Mouse (Mus musculus): ENCODE results near the gene Mosmo.

Gene Mosmo

DNA sequence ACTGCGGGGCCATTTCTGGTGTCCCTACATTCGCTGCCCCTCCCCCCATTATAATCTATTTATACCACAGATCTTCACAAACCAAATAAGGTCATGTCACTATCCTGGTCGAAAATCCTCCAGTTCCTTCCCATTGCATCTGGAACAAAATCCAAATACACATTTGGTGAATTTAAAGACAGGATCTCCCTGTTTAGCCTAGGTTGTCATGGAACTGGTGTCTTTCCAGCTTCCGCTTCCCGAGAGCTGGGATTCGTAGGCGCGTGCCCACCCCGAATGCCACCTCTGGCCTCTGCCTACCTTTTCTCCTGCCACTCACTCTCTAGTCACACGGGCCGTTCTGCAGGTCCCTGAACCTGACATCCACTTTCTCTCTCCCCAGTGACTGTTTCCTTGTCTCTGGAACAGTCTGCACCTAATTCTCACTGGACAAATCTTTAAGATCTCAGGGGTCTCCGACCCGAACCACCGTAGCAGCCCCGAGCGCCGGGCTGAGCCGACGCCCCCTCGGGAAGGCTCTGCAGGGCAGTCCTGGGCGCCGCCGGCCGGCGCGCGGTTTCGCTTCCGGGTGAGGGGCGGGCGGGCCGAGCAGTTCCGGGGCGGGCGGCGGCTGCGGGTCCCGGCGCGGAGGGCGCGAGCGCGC, at the start of gene Mosmo:
Gene Mosmo (plus strand): TSS at position 618 of the 643 bp plus-strand sequence.
- peak; percentile 83 for DNase-seq (ENCODE audit: extremely low read depth, insufficient read length, low spot score)

DNA sequence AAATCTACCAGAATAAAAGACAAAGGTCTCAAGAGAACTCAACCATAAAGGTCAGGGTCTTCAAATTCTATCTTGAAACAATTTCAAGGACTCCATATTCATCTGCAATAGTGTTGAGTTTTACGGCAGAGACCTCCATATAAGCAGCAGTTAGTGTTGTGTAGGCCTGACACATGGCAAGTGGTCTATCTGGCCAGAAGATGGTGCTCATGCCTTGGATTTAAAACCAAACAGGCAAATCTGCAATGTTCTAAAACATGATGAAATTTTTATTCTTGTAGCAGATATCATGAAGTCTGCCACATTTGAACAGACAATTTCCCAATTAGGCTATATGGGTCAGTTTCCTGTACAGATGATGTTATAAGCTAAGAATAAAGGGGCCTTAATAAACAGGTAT, 44.9 kb upstream of the Mosmo start:
- no peak for DNase-seq (ENCODE audit: extremely low read depth, insufficient read length, low spot score)

DNA sequence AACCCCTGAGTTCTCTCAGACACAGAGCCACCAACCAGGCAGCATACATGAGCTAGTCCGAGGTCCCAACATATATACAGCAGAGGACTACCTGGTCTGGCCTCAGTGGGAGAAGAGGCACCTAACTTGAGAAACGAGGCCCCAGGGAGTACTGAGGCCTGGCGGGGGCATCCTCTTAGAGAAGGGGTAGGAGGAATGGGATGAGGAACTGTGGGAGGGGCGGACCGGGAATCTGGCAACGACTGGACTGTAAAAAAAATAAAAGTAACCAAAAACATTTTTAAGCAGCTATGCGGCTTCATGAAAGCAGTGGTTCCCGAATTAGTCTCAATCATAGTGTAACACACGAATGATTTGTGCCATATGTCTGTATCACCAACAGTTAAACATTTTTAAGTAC, 43.1 kb upstream of the Mosmo start:
- DNase-seq (ENCODE audit: extremely low read depth, insufficient read length, low spot score) = peak; percentile 12

DNA sequence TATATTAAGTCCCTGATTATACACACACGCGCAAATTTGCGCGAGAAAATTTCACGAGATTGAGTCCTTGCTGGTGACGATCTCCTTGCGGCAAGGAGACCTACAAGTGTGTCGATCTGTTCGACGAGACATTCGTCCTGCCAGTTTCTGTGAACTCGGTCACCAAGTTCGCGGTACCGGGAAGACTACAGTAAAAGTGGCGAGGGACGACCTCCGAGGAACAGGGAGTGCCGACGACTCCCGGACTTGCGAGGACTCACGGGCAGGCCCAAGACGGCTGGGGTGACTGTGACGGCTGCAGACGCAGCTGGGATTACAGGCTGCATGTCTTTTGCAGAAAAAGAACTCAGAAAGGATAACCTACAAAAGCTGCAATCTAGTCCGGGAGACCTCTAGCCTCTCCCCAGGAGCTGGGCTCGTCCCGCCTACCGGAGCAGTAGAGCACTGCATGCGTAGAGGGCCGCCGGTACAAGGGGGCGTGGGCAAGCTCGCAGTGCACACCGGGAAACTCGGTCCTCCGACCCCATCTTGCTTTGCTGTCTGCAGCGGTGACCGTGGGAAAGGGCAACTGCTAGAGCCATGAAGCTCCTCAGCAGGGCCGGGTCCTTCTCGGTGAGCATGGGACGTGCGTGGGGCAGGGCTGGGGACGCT, 42.6 kb upstream of the Mosmo start, which contains the start of gene Uqcrc2:
Gene Uqcrc2 (plus strand): TSS at position 466 of the 651 bp plus-strand sequence.
- peak; percentile 89 for DNase-seq (ENCODE audit: extremely low read depth, insufficient read length, low spot score)

DNA sequence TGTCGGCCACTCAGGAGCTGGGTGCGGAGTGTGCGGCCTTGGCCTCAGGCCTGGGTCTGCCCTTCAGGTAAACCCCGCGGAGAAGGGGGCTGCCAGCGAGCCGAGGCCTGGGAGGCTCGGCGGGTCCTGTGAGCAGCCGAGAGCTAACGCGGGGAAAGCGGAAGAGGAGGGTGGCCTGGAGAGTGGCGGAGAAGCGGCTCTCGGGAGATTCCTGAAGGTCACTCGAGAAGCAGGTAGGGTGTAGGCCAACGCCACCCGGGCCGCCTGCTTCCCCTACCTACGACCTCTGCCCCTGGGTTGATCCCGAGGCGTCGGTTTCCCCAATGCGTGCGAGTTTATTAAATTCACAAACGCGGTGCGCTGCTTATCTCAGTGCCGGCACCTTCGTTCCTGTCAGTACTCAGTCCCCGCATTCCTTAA, 42.0 kb upstream of the Mosmo start:
- DNase-seq (ENCODE audit: extremely low read depth, insufficient read length, low spot score) = no peak

DNA sequence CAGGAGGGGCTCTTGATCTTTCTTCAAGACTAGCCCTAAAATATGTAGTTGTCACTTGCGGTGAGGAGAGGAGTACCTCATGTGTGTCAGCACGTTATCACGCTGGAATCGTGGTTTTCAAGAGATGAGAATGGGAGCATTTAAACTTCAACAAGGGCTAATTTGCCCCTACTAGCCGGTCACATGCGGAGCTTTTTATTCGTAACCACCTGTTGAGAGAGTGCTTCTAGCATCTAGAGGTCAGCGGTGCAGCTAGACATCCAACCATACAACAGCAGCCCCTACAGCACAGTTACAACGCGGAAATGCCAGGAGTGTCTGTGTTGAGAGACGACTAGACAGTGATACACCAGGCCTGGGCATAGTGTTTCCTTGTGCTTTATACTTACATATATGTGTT, 41.6 kb upstream of the Mosmo start:
- no peak for DNase-seq (ENCODE audit: extremely low read depth, insufficient read length, low spot score)

DNA sequence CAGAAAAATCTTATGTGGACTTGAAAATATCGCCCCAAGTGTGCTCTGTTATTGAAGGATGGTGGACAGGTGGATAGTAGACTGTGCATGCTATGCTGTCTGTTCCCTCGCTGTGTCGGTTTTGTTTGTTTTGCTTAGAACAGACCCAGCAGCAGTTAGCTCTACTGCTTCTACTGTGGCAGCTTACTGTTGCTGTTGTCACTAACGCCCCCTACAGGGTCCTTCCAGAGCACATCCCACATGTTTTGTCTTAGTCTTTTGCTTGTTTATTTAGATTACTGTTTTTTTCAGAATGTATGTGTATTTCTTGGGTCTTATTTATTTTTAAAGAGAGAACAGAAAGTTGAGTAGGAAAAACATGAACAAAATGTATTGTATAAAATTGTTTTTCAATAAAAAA, 34.2 kb upstream of the Mosmo start:
- DNase-seq (ENCODE audit: extremely low read depth, insufficient read length, low spot score) = no peak

DNA sequence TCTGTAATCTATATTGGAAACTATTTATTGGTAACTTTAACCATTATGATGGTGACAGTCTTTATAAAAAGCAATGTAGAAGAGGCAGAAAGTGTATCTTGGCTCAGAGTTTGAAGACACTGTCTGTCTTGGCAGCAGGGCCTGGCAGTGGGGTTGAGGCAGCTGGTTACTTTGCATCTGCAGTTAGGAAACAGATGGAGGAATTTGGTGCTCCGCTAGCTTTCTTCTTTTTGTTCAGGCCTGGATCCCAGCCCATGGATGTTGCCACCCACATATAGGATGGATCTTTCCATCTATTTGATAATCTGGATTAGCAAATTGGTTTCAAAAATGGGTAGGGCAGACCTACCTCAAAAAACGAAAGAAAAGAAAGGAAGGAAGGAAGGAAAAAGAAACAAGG, 29.6 kb upstream of the Mosmo start:
- no peak for DNase-seq (ENCODE audit: extremely low read depth, insufficient read length, low spot score)

DNA sequence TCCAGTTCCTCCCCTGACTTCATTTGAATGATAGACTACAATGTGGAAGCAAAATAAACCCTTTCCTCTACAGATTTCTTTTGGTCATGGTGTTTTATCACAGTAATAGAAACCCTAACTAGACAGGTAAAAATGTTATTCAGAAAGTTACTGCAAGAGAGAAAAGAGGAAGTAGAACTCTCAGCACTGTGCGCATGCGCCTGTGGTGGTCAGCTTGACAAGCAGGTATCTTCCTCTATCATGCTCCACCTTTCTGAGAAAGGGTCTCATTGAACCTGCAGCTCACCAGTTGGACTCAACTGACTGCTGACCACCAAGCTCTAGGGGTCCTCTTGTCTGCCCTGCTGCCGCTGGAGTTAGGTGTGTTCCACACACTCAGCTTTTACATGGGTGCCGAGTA, 15.3 kb upstream of the Mosmo start:
- no peak for DNase-seq (ENCODE audit: extremely low read depth, insufficient read length, low spot score)

DNA sequence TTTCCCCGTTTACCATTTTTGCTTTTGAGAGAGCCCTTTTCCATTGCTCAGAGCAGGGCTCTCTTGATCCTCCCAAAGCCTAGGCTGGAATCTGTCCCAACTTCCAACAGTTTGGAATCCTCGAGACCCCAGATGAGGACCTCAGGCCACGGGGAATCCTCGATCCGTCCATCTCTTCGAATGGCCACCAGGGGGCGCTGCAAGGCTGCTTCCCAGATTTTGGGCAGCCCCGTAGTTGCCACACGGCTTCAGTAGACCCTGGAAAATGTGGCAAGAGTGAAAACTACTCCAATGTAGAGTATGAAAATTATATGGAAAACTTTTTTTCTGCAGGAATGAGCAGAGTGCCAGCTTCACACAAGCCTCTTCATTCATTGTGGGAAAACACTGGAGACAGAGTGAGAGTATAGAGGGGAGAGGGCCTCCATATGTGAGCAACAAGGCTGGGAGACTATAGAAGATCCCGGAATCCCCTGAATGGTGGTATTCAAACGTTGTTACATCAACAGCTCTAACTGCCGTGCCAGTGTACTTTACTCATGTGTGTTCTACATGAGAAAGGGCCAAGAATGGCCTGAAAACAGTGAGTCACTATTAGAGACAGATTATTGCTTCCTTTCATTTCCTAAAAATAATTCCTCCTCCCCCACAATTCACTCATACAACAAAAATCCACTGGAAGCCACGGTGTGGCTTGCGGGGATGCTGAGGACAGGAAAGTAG, 7.1 kb upstream of the Mosmo start, which contains the start of gene Pdzd9:
Gene Pdzd9 (minus strand): TSS at position 191 of the 723 bp plus-strand sequence.
- peak; percentile 45 for DNase-seq (ENCODE audit: extremely low read depth, insufficient read length, low spot score)

DNA sequence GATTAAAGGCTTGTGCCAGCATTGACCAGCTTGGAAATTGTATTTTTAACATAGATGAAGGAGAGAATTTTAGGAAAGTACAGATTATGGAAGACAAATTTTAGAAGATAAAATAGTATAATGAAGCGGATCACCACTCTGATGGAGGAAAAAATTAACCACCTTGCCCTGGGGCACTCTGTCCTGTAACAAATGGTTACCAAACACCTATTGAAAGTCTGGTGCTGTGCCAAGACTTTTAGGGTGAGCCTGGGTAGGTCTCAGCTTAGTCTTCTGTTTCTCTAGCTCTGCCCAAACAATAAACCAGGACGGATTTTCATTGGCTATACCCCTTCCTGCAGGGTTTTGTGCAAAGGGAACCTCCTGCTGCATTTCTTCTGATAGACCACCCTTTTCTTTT, 6.1 kb upstream of the Mosmo start:
- no peak for DNase-seq (ENCODE audit: extremely low read depth, insufficient read length, low spot score)

DNA sequence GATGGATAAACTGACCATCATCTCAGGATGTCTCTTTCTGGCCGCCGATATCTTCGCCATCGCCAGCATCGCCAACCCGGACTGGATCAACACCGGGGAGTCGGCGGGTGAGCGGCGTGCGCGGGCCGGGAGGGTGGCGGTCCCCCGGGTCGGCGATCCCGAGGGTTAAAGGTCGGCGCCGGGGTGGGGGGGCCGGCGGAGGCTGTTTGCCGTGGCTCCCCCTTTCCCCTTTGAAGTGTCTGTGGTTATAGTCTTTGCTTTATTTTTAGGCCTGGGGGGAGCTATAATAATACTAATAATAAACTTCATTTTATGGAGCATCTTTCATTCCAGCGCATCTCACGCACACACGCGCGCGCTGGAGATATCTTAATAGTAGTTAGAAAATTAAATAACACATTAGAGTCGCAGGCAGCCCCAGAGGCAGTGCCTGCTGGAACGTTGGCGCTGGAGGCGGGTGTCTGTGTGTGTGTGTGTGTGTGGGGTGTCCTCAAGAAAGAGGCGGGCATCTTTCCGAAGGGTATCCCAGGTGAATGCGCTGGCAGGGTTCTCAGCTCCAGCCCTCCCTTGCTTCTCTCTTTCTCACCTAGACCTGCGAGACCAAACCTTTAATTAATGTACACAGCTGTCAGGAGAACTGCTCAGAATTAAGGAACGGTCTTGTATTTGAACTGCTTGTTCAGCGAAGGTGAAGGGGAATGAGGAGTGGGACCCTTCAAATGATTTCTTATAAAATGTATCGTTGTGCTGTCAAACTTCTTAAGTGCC, 530 bp downstream of the Mosmo start:
- DNase-seq (ENCODE audit: extremely low read depth, insufficient read length, low spot score) = peak; percentile 32

DNA sequence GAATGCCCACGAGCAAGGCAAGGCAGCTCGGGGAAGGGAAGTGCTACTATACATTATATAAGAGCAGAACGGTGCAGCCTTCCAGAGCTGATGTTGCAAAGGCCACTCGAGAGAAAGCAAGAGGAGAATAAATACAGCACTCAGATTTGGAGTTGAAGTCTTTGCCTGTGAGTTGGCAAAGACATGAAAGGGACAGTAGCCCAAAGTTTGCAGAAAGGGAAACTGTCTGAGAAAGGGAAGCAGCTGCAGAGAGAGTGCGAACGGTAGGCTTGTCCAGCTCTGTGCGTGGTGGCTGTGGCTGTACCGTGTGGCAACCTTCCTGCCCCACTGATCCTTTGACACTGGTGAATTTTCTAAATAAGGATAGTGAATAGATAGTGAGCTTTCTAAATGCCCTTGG, 1.6 kb downstream of the Mosmo start:
- no peak for DNase-seq (ENCODE audit: extremely low read depth, insufficient read length, low spot score)

DNA sequence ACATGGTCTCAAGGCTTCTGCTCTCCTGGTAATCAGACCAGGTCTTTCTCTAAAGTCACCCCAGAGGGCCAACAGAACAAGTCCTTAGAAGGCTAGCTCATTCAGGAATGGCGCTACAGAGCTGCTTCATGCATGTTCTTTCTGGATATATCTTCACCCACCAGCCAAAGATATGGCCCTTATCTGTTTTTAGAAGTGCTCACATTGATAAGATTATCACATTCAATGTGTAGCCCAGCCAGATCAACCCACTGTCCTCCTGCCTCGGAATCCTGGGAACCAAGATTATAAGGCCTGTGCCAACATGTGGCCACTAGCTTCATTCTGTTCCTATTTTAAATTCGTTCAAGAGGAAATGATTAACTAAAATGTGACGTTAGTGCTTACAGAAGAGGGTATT, 4.6 kb downstream of the Mosmo start:
- DNase-seq (ENCODE audit: extremely low read depth, insufficient read length, low spot score) = no peak

DNA sequence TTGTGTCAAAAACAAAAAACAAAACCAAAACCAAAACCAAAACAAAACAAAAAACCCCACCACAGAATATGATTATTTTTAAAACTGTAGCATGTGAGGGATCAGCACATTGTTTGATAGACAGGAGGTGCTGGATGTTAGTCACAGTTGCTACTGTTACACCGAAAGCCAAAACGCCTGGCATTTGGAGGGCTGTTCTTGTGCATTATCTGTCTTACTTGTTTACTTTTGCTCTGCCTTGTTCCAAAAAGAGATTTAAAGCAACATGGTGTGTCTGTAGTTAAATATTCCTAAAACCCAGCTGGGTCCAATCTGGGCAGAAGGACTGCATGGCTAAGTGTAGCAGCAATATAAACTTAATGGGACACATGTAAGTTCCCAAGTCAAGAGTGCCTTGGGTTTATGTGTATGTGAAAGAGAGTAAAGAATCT, 7.3 kb downstream of the Mosmo start:
- no peak for DNase-seq (ENCODE audit: extremely low read depth, insufficient read length, low spot score)

DNA sequence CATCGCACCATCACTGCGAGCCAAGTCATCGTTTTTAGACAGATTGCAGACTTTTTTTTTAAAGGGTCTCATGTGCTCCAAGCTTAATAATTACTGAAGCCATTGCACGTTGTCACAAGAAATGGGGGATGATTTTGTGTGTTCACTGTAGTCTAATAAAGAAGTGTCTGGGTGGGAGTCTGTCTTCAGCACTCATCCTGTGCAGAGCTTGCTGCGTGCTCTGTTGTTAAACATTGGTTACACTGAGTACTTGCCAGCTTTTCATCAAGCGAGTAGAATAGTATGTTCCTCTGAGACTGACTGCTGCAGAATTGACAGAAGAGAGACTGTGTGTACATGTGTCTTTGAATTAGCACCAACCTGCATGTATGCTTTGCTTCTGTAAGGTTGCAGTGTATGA, 7.8 kb downstream of the Mosmo start:
- no peak for DNase-seq (ENCODE audit: extremely low read depth, insufficient read length, low spot score)

DNA sequence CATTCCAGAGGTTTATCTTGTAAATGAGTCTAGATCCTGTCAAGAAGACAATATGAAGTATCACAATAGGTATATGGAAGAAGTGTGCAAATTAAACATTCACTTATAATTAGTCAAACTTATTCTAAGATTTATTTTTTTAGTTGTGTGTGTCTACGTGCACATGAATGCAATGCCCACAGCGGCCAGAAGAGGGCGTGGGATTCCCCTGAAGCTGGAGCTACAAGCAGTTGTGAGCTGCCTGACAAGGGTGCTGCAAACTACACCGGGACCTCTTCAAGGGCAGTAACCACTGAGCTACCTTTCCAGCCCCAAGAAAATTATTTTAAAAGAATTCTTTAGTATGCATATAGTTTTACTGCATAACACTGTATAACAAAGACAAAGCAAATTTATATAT, 13.2 kb downstream of the Mosmo start:
- no peak for DNase-seq (ENCODE audit: extremely low read depth, insufficient read length, low spot score)

DNA sequence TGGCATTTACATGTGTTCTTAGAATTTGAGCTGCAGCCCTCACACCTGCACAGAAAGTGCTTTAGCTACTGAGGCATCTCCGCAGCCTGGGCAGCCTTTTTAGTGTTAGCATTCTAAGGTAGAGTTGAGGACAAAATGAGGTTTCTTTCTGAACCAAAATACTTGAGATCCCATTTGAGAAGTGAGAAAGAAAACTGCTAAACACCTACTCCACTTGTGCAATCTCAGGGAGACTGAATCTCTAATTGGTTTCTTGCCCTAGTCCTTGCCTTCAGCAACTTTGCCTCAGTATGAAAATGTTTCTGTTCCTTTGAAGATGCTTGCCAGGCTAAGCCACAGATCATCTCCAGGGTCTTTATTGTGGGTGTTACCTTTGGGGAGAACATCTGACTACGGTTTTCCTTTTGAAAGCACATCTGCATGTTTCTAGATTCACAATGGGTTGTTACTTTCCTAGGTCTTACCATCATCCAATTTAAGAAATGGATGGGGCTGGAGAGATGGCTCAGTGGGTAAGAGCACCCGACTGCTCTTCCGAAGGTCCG, 16.5 kb downstream of the Mosmo start:
- no peak for DNase-seq (ENCODE audit: extremely low read depth, insufficient read length, low spot score)

DNA sequence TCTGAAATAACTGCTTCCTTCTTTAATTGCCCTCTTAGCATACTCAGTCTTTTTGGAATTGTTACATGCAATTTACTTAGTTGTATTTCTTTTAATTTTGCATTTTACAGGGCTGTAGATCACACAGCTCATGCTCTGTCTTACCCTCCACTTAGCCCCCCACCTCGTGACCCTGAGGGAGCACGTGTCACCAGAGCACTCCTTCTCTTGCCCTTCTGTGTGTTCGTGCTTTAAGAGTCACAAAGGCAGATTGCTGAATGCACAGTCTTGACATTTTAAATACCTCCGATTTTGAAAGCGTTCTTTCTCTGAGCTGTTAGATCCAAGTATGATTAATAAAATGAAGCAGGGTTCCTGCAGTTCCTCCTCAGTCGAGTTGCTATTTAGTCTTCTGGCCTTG, 17.8 kb downstream of the Mosmo start:
- no peak for DNase-seq (ENCODE audit: extremely low read depth, insufficient read length, low spot score)

DNA sequence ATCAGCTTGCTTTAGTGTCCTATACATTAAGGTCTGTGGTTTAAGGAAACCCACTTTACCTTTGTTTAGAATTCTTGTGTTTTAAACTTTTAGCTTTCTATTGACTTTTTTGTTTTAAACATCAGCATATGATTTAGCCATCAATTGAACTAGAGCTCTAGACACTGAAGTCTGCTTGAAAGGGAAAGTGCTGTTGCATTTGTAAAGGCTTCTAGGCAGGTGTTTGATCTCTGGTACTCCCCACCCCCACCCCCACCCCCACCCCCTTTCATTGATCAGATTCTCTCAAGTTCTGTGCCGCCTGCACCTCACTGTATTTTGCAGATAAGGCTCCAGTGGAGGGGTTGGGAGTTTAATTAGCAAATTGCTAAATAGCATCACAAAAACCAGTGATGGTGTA, 18.2 kb downstream of the Mosmo start:
- DNase-seq (ENCODE audit: extremely low read depth, insufficient read length, low spot score) = no peak

DNA sequence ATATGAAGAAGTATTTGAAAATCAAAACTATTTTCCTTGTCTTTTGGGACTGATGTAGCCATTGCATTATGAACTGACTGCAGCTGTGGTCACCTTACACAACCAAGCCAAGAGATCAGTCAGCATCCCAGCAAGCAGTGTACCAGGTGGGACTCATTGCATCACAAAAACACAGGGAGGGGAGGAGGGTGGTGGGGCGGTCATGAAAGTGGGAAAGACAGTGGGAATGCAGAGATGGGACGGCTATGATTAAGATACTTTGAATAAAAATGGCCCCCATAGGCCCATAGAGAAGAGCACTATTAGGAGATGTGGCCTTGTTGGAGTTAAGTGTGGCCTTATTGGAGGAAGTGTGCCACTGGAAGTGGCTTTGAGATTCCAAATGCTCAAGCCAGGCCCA, 18.9 kb downstream of the Mosmo start:
- no peak for DNase-seq (ENCODE audit: extremely low read depth, insufficient read length, low spot score)
